Mouse (Mus musculus) heart, adult 2 months (tissue): ENCODE measurements around the gene Ehmt2.

Experiments used
- CTCF ChIP-seq: fragments of 200-600 bp; IDR thresholded peaks from 2 replicates; pipeline ENCODE4 v1.8.1; 2022; ENCODE audit warnings: antibody characterized with exemption, mild to moderate bottlenecking, moderate library complexity
- POLR2A ChIP-seq: fragments of 200-500 bp; IDR thresholded peaks from 2 replicates; pipeline ENCODE4 v1.6.1; 2011; ENCODE audit warnings: mild to moderate bottlenecking, low read depth, low read length, control low read depth; ENCODE audit not compliant: insufficient read depth

- peak; percentile 53 for TF ChIP-seq CTCF
- peak; percentile 12; the same call in 1 of the 2 replicates for TF ChIP-seq POLR2A
These were observed 48.4 kb upstream of the Ehmt2 start, which contains the start of the genes Skiv2l and Nelfe for GRCm38 (mm10) chr17:34849722-34850516.
